Mouse (Mus musculus) adrenal gland, postnatal 36 days (tissue): ENCODE results near the gene Qsox2. TPM values are rescaled to one million over a fixed set of nuclear protein-coding genes. Genes with fewer than 3 reads are reported as not detected.

Experiments used
- DNase-seq, 2 experiments: peaks; one replicate each; pipeline ENCODE4 v3.0.0; 2021; ENCODE audit warnings: mixed read lengths in 1 of 2
- total RNA-seq, 2 experiments: library from RNA; stranded (reverse); gene quantifications; 2 replicates each; pipeline ENCODE4 v1.2.3; 2021

Qsox2 gene
- total RNA-seq, 2 experiments from 2014 or later = 20.5 to 21.0 TPM

- no peak for DNase-seq
Measured at GRCm38 (mm10) chr2:26166890-26167289, 70.4 kb downstream of the Qsox2 start.

Other genes starting within 250 kb of the Qsox2 start
- gene Ubac1, start 215.8 kb downstream of the Qsox2 start, total RNA-seq = 10 to 100 TPM; 38.1 to 38.8 TPM
- gene Nacc2, start 114.3 kb downstream of the Qsox2 start, total RNA-seq = 10 to 100 TPM; 33.3 to 40.1 TPM
- under 1 TPM in 1 of 2 experiments, not detected in 1; 0.69 TPM for gene Lhx3, start 29.2 kb downstream of the Qsox2 start, total RNA-seq
- under 1 TPM; 0.36 to 0.46 TPM for gene Ccdc187, start 57.0 kb upstream of the Qsox2 start, total RNA-seq
- 10 to 100 TPM; 14.5 to 14.7 TPM for gene Gpsm1, start 78.0 kb upstream of the Qsox2 start, total RNA-seq
- 10 to 100 TPM; 22.2 to 22.9 TPM for gene Dnlz, start 114.6 kb upstream of the Qsox2 start, total RNA-seq
- 1 to 10 TPM; 1.3 to 1.9 TPM for gene Card9, start 123.4 kb upstream of the Qsox2 start, total RNA-seq
- gene Snapc4, start 143.1 kb upstream of the Qsox2 start, total RNA-seq = 10 to 100 TPM; 24.7 to 34.4 TPM
- 100 to 1,000 TPM in 1 of 2 experiments, 10 to 100 TPM in 1; 97.9 to 102 TPM for gene Entr1, start 151.8 kb upstream of the Qsox2 start, total RNA-seq
- gene Pmpca, start 151.8 kb upstream of the Qsox2 start, total RNA-seq = 100 to 1,000 TPM; 142 to 145 TPM
- 10 to 100 TPM; 13.2 to 19.8 TPM for gene Inpp5e, start 171.7 kb upstream of the Qsox2 start, total RNA-seq
- gene Sec16a, start 207.7 kb upstream of the Qsox2 start, total RNA-seq = 10 to 100 TPM; 63.2 to 63.3 TPM